Mouse (Mus musculus): ENCODE measurements around the gene Dhrs4.

Dhrs4 gene

DNA sequence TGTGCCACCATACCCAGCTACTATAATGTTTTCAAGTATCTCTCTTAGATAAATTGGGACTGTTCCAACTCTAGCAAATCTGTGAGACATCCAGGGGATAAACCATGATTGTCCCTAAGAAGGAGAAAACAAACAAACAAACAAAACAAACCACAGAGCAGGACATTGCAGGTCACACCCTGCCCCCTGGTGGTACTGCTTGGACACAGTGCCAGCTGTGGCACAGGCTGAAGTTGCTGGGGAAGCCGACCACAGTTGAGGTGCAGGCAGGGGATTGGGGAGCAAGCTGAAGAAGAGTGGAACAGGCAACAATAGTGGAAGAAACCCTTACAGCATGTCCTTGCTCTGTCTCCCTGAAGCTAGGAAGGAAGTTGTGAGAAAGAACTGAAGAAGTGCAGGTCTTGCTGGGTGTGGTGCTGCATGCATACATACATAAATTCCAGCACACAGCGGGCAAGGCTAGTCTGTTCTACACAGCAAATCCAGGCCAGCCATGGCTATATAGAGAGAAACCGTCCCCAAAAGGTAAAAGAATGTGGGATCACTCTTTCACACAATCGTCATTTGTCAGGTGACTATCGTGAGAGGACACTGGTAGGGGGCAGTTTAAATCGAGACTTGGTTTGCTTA, 57.7 kb downstream of the Dhrs4 start:
- DNase-seq (ENCODE audit: low read depth), result no peak

Data from fibroblast of lung, adult 2 months (primary cell).